Mouse (Mus musculus) heart, postnatal 0 days (tissue): ENCODE results near the gene Fndc7. TPM values are rescaled to one million over a fixed set of nuclear protein-coding genes. Genes with fewer than 3 reads are reported as not detected.
"Not testable (repeated sequence)": the region's sequence is repeated elsewhere in the genome, so short reads cannot be mapped to it uniquely, and the experiment has no call there.

ENCODE experiments used
- ATAC-seq: fragments of 200-750 bp; cut with Nextera tagmentation; 2 replicates; pipeline ENCODE4 v1.8.0; 2017; ENCODE audit warnings: low read depth, moderate number of reproducible peaks, moderate library complexity; ENCODE audit not compliant: insufficient read depth
- DNase-seq: peaks from one replicate; pipeline ENCODE4 v3.0.0-alpha.2; 2016; ENCODE audit warnings: low spot score
- H3K27ac ChIP-seq: fragments of 300-500 bp; sonication (generic); 2 replicates; pipeline ENCODE4 v1.5.1; 2014; ENCODE audit warnings: low read depth, mild to moderate bottlenecking
- H3K27me3 ChIP-seq: fragments of 300-500 bp; sonication (generic); 2 replicates; pipeline ENCODE4 v1.6.1; 2014; ENCODE audit warnings: low read length, mixed read lengths; ENCODE audit not compliant: control insufficient read depth, insufficient read depth
- H3K36me3 ChIP-seq: fragments of 300-500 bp; sonication (generic); replicated peaks from 2 replicates; pipeline ENCODE4 v1.6.1; 2014; ENCODE audit warnings: low read length, mixed read lengths; ENCODE audit not compliant: control insufficient read depth, insufficient read depth
- H3K4me1 ChIP-seq: fragments of 300-500 bp; sonication (generic); 2 replicates; pipeline ENCODE4 v1.6.1; 2014; ENCODE audit warnings: antibody characterized with exemption; ENCODE audit not compliant: control insufficient read depth, insufficient read depth
- H3K4me2 ChIP-seq: fragments of 300-500 bp; sonication (generic); 2 replicates; pipeline ENCODE4 v1.6.1; 2014; ENCODE audit warnings: low read depth, mild to moderate bottlenecking, low read length, moderate library complexity
- H3K4me3 ChIP-seq: fragments of 300-500 bp; sonication (generic); 2 replicates; pipeline ENCODE4 v1.5.1; 2014; ENCODE audit warnings: low read depth, low read length
- H3K9ac ChIP-seq: fragments of 300-500 bp; sonication (generic); replicated peaks from 2 replicates; pipeline ENCODE4 v1.6.1; 2014; ENCODE audit warnings: low read depth, low read length, mixed read lengths
- H3K9me3 ChIP-seq: fragments of 300-500 bp; sonication (generic); replicated peaks from 2 replicates; pipeline ENCODE4 v1.6.1; 2016; ENCODE audit warnings: low read length; ENCODE audit not compliant: control insufficient read depth
- CTCF ChIP-seq: IDR thresholded peaks from 2 replicates; pipeline ENCODE4 v1.5.1; 2016; ENCODE audit warnings: antibody characterized with exemption, control low read depth, low read depth
- EP300 ChIP-seq: IDR thresholded peaks from 2 replicates; pipeline ENCODE4 v1.6.1; 2016; ENCODE audit warnings: antibody characterized with exemption, low read depth
- WGBS: fragments of 180-500 bp; shearing (Covaris S2); extraction: QIAGEN DNeasy Blood & Tissue Kit; methylation state at CpG from one replicate; pipeline ENCODE4 v1.1.7; 2014; 5-methylcytosine and 5-hydroxymethylcytosine counted together
- polyA plus RNA-seq: library from polyadenylated mRNA; unstranded; fragments of >200 nt; fragmentation: Nextera tagmentation; extraction: Ambion mirVana; gene quantifications from 2 replicates; pipeline ENCODE4 v1.2.1, GENCODE M21; 2015
- total RNA-seq: library from RNA; depleted of rRNA; stranded (reverse); fragments of >200 nt; gene quantifications from 2 replicates; pipeline ENCODE4 v1.2.3, GENCODE M21; 2014; ENCODE audit warnings: low replicate concordance

Fndc7 gene
- total and polyA plus RNA-seq, 2 experiments from 2014 or later, result not detected

DNA sequence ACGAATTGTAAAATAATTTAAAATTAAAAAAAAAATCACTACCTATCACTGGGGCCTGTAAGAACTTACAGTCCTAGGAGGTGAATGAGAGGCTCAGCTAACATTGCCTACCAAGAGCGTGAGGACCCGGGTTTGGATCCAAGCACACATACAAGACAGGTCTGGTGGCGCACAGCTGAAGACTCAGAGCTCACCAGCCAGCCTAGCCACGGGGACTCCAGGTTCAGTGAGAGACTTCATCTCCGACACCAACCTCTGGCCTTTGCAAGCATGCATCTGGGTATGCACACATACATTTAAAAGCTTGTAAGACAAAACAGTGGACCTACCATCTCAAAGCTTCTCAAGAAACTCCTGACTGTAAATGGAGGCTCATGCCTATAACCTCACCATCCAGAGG lies 52.9 kb downstream of the Fndc7 start:
- Histone ChIP-seq H3K4me2 (no peak overlapping the region), H3K9me3 (no peaks in the 10 kb centered on the region), H3K27ac (no peak overlapping the region), H3K9ac (no peak overlapping the region), H3K4me3 (no peak overlapping the region), H3K27me3 (no peaks in the 10 kb centered on the region), H3K4me1 (peaks cover 11% of the 10 kb centered on the region), H3K36me3 (peaks cover 4% of the 10 kb centered on the region; the same call in 1 of the 2 replicates)
- no peak for TF ChIP-seq CTCF
- no peak for TF ChIP-seq EP300
- ATAC-seq (no peak), DNase-seq (no peak)
- WGBS, result 92% methylated on average over 6 of the region's 6 CpGs

DNA sequence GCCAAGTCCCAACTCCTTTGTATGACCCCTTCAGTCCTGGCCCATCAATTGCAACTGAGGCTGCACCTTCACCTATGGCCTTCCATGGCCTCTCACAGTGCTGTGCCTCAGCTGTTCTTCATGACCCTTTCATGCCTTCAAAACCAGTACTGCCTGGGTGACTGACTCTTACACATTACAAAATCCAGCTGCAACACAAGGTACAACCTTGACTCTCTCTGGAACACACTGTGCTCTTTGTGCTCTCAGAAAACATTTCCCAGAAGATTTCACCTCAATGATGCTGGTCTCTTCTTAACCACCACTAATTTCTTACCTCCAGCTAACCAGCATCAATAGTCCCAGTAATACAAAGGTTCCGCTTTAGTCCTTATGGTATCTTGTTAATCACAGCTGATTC lies 56.1 kb downstream of the Fndc7 start:
- H3K36me3 ChIP-seq, H3K27me3 ChIP-seq, H3K4me1 ChIP-seq, ATAC-seq, H3K27ac ChIP-seq, H3K4me3 ChIP-seq, DNase-seq, H3K9me3 ChIP-seq, H3K4me2 ChIP-seq, H3K9ac ChIP-seq: not testable (repeated sequence)
- WGBS, result 92% methylated on average over 1 of the region's 1 CpGs

DNA sequence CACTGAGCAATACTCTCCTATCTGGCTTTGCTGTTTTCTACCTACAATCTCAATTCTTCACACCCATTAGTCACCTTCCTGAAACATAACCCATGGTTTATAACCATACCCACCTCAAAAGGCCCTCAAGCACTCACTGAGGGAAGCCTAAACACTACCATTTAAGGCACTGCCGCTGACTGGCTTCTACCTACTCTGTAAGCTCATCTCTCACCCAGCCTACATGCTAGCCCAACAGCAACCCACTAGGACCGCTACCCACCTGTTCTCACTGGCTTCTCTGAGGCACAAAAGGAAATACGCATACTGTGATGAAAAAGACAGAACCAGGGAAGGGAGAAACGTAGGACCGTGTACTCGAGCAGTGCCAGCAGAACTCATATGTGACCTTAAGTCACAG lies 58.1 kb downstream of the Fndc7 start:
- Histone ChIP-seq H3K4me2 (no peak overlapping the region), H3K27ac (no peak overlapping the region), H3K9ac (no peak overlapping the region), H3K4me1 (no peaks in the 10 kb centered on the region; the same call in none of the 2 replicates), H3K9me3 (no peaks in the 10 kb centered on the region), H3K27me3 (no peaks in the 10 kb centered on the region), H3K4me3 (no peak overlapping the region), H3K36me3 (peaks cover 11% of the 10 kb centered on the region)
- TF ChIP-seq EP300, result no peak
- TF ChIP-seq CTCF, result no peak
- DNase-seq (no peak), ATAC-seq (no peak)
- 97% methylated on average over 6 of the region's 6 CpGs for WGBS

DNA sequence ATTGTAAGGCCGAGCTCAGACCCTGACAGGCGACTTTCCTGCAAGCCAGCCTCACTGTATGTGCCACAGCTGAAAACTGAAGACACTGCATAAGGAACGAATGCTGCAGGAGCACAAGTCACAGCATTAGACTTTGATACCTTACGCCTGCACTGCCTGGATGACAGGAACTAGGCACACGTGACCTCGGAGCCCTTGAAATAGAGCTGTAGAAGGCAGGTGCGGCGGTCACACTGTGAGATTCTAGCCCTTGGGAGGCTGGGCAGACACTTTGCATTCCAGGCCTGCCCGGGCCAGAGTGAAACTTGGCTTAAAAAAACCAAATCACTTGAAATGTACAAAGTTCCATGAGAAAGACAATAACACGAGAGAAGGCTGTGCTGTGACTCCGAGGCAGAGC lies 59.3 kb downstream of the Fndc7 start:
- no peaks in the 10 kb centered on the region for H3K9me3 ChIP-seq
- no peaks in the 10 kb centered on the region for H3K27me3 ChIP-seq
- H3K36me3 ChIP-seq, result peaks cover 18% of the 10 kb centered on the region
- H3K4me3 ChIP-seq, result no peak overlapping the region
- peak; percentile 31 for DNase-seq
- H3K4me2 ChIP-seq, result peak overlapping the region; percentile 41; the same call in 1 of the 2 replicates
- WGBS, result 55% methylated on average over 11 of the region's 11 CpGs
- peak overlapping the region; percentile 27 for H3K27ac ChIP-seq
- TF ChIP-seq CTCF (no peak), EP300 (no peak)
- peak; percentile 81 for ATAC-seq
- no peak overlapping the region for H3K9ac ChIP-seq
- no peaks in the 10 kb centered on the region; the same call in none of the 2 replicates for H3K4me1 ChIP-seq

DNA sequence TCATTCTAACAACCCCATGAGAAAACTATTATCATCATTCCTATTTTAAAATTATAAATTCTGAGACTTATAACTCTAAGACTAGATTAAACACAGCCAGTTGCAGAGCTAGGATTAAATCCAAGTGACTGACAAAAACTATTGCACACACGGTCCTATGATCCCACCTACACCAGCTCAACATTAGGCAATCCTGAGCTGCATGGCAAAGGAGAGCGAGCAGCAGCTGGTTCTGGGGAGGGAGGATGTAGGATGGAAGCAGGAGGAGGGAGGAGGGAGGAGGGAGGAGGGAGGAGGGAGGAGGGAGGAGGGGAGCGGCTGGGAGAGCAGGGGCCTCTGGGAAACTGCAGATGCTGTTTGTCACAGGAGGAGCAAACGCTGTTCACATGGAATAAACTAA lies 74.2 kb downstream of the Fndc7 start:
- no peak overlapping the region for H3K27ac ChIP-seq
- no peak overlapping the region for H3K9ac ChIP-seq
- peaks cover 40% of the 10 kb centered on the region for H3K36me3 ChIP-seq
- no peak for TF ChIP-seq EP300
- TF ChIP-seq CTCF, result no peak
- no peaks in the 10 kb centered on the region for H3K27me3 ChIP-seq
- no peaks in the 10 kb centered on the region for H3K9me3 ChIP-seq
- no peak overlapping the region for H3K4me2 ChIP-seq
- 73% methylated on average over 4 of the region's 4 CpGs for WGBS
- DNase-seq (no peak), ATAC-seq (no peak)
- H3K4me3 ChIP-seq, result no peak overlapping the region
- H3K4me1 ChIP-seq, result no peaks in the 10 kb centered on the region

DNA sequence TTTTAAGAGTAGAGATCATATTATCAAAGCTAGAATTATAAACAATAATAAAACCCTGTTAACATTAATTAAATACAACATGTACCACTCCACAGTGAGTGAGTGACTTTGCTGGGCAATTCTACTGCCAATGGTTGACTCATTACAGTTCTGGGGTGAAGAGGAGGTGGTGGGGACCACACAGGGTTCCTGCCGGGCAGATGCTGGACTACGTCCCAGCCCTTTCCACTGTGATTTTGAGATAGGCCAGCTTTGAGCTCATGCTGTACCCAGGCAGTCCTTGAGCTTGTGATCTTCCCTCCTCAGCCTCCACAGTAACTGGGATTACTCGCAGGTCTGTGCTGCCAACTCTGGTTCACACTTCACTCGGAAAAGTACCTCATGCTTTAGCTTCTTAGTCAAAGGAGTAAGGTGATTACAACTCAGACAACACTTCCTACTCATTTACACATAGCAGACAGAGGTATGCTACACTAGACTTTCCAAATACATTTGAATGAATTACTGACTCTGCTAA lies 79.0 kb downstream of the Fndc7 start:
- 0 out of 2 replicates have a peak, but pooled peaks cover 1% of the 10 kb centered on the region for H3K4me1 ChIP-seq
- DNase-seq (no peak), ATAC-seq (no peak)
- H3K4me2 ChIP-seq, result no peak overlapping the region
- H3K4me3 ChIP-seq, result no peak overlapping the region
- H3K36me3 ChIP-seq, result peaks cover 37% of the 10 kb centered on the region
- no peak overlapping the region for H3K27ac ChIP-seq
- WGBS, result 49% methylated on average over 4 of the region's 4 CpGs
- no peak overlapping the region for H3K9ac ChIP-seq
- TF ChIP-seq CTCF, result no peak
- no peak for TF ChIP-seq EP300
- no peaks in the 10 kb centered on the region for H3K27me3 ChIP-seq
- H3K9me3 ChIP-seq, result no peaks in the 10 kb centered on the region
